8 mouse cellular contexts compared by ENCODE assay signal in genomic region chr5:105792853-105793547, GRCm38 (mm10).
DNase-seq lines count a peak whose midpoint lies in the region; ATAC-seq and TF ChIP-seq lines count a peak whose summit lies in the region.

No protein-coding gene starts in this region.

- H3K27me3 ChIP-seq in E14TG2a.4 (ENCODE audit: insufficient read depth, low read length), result no peaks in the 10 kb centered on the region
- H3K27me3 ChIP-seq in forebrain, embryonic 12.5 days, result no peaks in the 10 kb centered on the region
- H3K27me3 ChIP-seq in limb, embryonic 14.5 days (ENCODE audit: control insufficient read depth, insufficient read depth, low read length), result no peaks in the 10 kb centered on the region

- peaks cover 23% of the 10 kb centered on the region for H3K36me3 ChIP-seq in E14TG2a.4 (ENCODE audit: insufficient read depth, low read length)
- no peaks in the 10 kb centered on the region for H3K36me3 ChIP-seq in forebrain, embryonic 12.5 days (replicated peaks)
- H3K36me3 ChIP-seq in limb, embryonic 14.5 days (ENCODE audit: control insufficient read depth, insufficient read depth, low read length), result no peaks in the 10 kb centered on the region

- no peaks in the 10 kb centered on the region for H3K9me3 ChIP-seq in E14TG2a.4 (ENCODE audit: low read length)
- no peaks in the 10 kb centered on the region for H3K9me3 ChIP-seq in forebrain, embryonic 12.5 days
- no peaks in the 10 kb centered on the region for H3K9me3 ChIP-seq in limb, embryonic 14.5 days (ENCODE audit: control insufficient read depth, low read length)

- peak overlapping the region; percentile 50 for H3K27ac ChIP-seq in forebrain, embryonic 12.5 days
- H3K27ac ChIP-seq in limb, embryonic 14.5 days (replicated peaks; ENCODE audit: low read depth, low read length), result no peak overlapping the region

- H3K4me2 ChIP-seq in forebrain, embryonic 12.5 days, result 0 out of 2 replicates have a peak overlapping the region, but pooled peaks have one; percentile 0
- no peak overlapping the region for H3K4me2 ChIP-seq in limb, embryonic 14.5 days (replicated peaks; ENCODE audit: low read depth, low read length, severe bottlenecking)

- TF ChIP-seq POLR2A in limb, embryonic 14.5 days (IDR thresholded peaks at IDR 0.05; ENCODE audit: borderline replicate concordance, extremely low read depth, insufficient read depth, insufficient read length), result no peak

- H3K4me1 ChIP-seq in E14TG2a.4 (replicated peaks; ENCODE audit: low read depth, low read length), result peaks cover 60% of the 10 kb centered on the region
- H3K4me1 ChIP-seq in forebrain, embryonic 12.5 days, result peaks cover 25% of the 10 kb centered on the region
- peaks cover 10% of the 10 kb centered on the region; the same call in 1 of the 2 replicates for H3K4me1 ChIP-seq in limb, embryonic 14.5 days (ENCODE audit: control insufficient read depth, insufficient read depth, low read length)

- H3K4me3 ChIP-seq in E14TG2a.4 (replicated peaks; ENCODE audit: low read length), result peak overlapping the region; percentile 54
- no peak overlapping the region for H3K4me3 ChIP-seq in forebrain, embryonic 12.5 days (replicated peaks)
- no peak overlapping the region for H3K4me3 ChIP-seq in limb, embryonic 14.5 days (replicated peaks; ENCODE audit: low read length)

- 0 out of 2 replicates have a peak overlapping the region, but pooled peaks have one; percentile 12 for H3K9ac ChIP-seq in forebrain, embryonic 12.5 days
- H3K9ac ChIP-seq in limb, embryonic 14.5 days (ENCODE audit: low read depth, low read length, severe bottlenecking), result no peak overlapping the region

- ATAC-seq in forebrain, embryonic 12.5 days (ENCODE audit: low FRiP score), result peak; percentile 66; the same call in 1 of the 2 replicates
- ATAC-seq in hematopoietic stem cell, adult 5-6 weeks (replicated peaks in 1 of 2; ENCODE audit: insufficient read depth in 1 of 2, low FRiP score in 2 of 2, low TSS enrichment in 1 of 2, low read depth in 1 of 2, poor library complexity in 2 of 2, severe bottlenecking in 2 of 2), result peak; percentile 60 to 68
- ATAC-seq in limb, embryonic 14.5 days (ENCODE audit: low FRiP score, low read depth), result 0 out of 2 replicates have a peak, but pooled peaks have one; percentile 14
- peak; percentile 20; the same call in 1 of the 2 replicates for ATAC-seq in monocyte, adult 5-6 weeks (replicated peaks; ENCODE audit: insufficient number of reproducible peaks, low FRiP score, low TSS enrichment, poor library complexity, severe bottlenecking)

- no peak for TF ChIP-seq CTCF in E14TG2a.4 (conservative IDR thresholded peaks at IDR 0.05; ENCODE audit: low read length)

- 38% methylated on average over 13 of the region's 13 CpGs for WGBS in forebrain, embryonic 12.5 days
- 51% methylated on average over 13 of the region's 13 CpGs for WGBS in limb, embryonic 14.5 days

- DNase-seq in adrenal gland, postnatal 25 days, result peak; percentile 67
- DNase-seq in limb, embryonic 14.5 days (ENCODE audit: low spot score), result no peak
- DNase-seq in thymus, postnatal 25 days, result no peak
- no peak for DNase-seq in spleen, postnatal 14 days (ENCODE audit: low spot score in 2 of 2)

Comparison
In these comparisons a context has a peak if more than half of its experiments do, and no peak if none do; other contexts are left out.
1. ATAC-seq: peak in every context shown above with its lines; median percentile 66 in forebrain, embryonic 12.5 days; 64 in hematopoietic stem cell, adult 5-6 weeks; 20 in monocyte, adult 5-6 weeks; 14 in limb, embryonic 14.5 days.